Mouse (Mus musculus) midbrain, postnatal 0 days (tissue): ENCODE results near the gene Cacybp. TPM values are rescaled to one million over a fixed set of nuclear protein-coding genes. Genes with fewer than 3 reads are reported as not detected.

Experiments used
- ATAC-seq: fragments of 200-750 bp; cut with Nextera tagmentation; 2 replicates; pipeline ENCODE4 v1.8.0; 2017; ENCODE audit warnings: moderate number of reproducible peaks, mild to moderate bottlenecking, moderate TSS enrichment, moderate library complexity; ENCODE audit not compliant: low FRiP score
- DNase-seq: peaks from one replicate; pipeline ENCODE4 v3.0.0-alpha.2; 2015; ENCODE audit warnings: low spot score
- H3K27ac ChIP-seq: fragments of 300-500 bp; sonication (generic); 2 replicates; pipeline ENCODE4 v1.5.1; 2014; ENCODE audit warnings: low read depth, mild to moderate bottlenecking, low read length, mixed read lengths
- H3K27me3 ChIP-seq: fragments of 300-500 bp; sonication (generic); 2 replicates; pipeline ENCODE4 v1.6.1; 2014; ENCODE audit warnings: low read length, control low read depth, mixed read lengths; ENCODE audit not compliant: insufficient read depth
- H3K36me3 ChIP-seq: fragments of 300-500 bp; sonication (generic); 2 replicates; pipeline ENCODE4 v1.6.1; 2014; ENCODE audit warnings: low read length, control low read depth, mixed read lengths; ENCODE audit not compliant: insufficient read depth
- H3K4me1 ChIP-seq: fragments of 300-500 bp; sonication (generic); 2 replicates; pipeline ENCODE4 v1.6.1; 2014; ENCODE audit warnings: mild to moderate bottlenecking, control low read depth, antibody characterized with exemption, low read length, mixed read lengths; ENCODE audit not compliant: insufficient read depth
- H3K4me2 ChIP-seq: fragments of 300-500 bp; sonication (generic); 2 replicates; pipeline ENCODE4 v1.6.1; 2014; ENCODE audit warnings: low read depth, mild to moderate bottlenecking, low read length, mixed read lengths; ENCODE audit not compliant: poor library complexity, severe bottlenecking
- H3K4me3 ChIP-seq: fragments of 300-500 bp; sonication (generic); 2 replicates; pipeline ENCODE4 v1.5.1; 2014; ENCODE audit warnings: low read depth, mild to moderate bottlenecking, low read length, moderate library complexity
- H3K9ac ChIP-seq: fragments of 300-500 bp; sonication (generic); replicated peaks from 2 replicates; pipeline ENCODE4 v1.6.1; 2014; ENCODE audit warnings: mild to moderate bottlenecking, low read length, moderate library complexity, mixed read lengths; ENCODE audit not compliant: poor library complexity, severe bottlenecking
- H3K9me3 ChIP-seq: fragments of 300-500 bp; sonication (generic); 2 replicates; pipeline ENCODE4 v1.6.1; 2016; ENCODE audit warnings: low read length, control low read depth
- CTCF ChIP-seq: IDR thresholded peaks from 2 replicates; pipeline ENCODE4 v1.5.1; 2016; ENCODE audit warnings: antibody characterized with exemption, mild to moderate bottlenecking
- WGBS: fragments of 180-500 bp; shearing (Covaris S2); extraction: QIAGEN DNeasy Blood & Tissue Kit; methylation state at CpG from one replicate; pipeline ENCODE4 v1.1.7; 2014; 5-methylcytosine and 5-hydroxymethylcytosine counted together
- polyA plus RNA-seq: library from polyadenylated mRNA; unstranded; fragments of >200 nt; fragmentation: Nextera tagmentation; extraction: Ambion mirVana; gene quantifications from 2 replicates; pipeline ENCODE4 v1.2.1, GENCODE M21; 2015
- total RNA-seq: library from RNA; depleted of rRNA; stranded (reverse); fragments of >200 nt; gene quantifications from 2 replicates; pipeline ENCODE4 v1.2.3, GENCODE M21; 2014; rRNA removed

Cacybp gene
- total RNA-seq (126 and 134 TPM in 2 replicates), polyA plus RNA-seq (320 and 328 TPM in 2 replicates)

GRCm38 (mm10) chr1:160212703-160213669 lies at the start of gene Cacybp:
Cacybp (minus strand) TSS chr1:160212875.
- peak; percentile 98 for ATAC-seq
- under 1% methylated on average over 75 of the region's 76 CpGs for WGBS

GRCm38 (mm10) chr1:160262415-160262814 lies 49.7 kb upstream of the Cacybp start:
- no peak for TF ChIP-seq CTCF
- Histone ChIP-seq H3K36me3 (no peaks in the 10 kb centered on the region), H3K4me1 (no peaks in the 10 kb centered on the region; the same call in 1 of the 2 replicates), H3K4me3 (no peak overlapping the region), H3K9ac (no peak overlapping the region), H3K27me3 (no peaks in the 10 kb centered on the region), H3K4me2 (no peak overlapping the region), H3K27ac (no peak overlapping the region), H3K9me3 (no peaks in the 10 kb centered on the region)
- 78% methylated on average over 4 of the region's 4 CpGs for WGBS
- ATAC-seq (no peak), DNase-seq (no peak)

More at GRCm38 (mm10) chr1:160212703-160213669, at the start of gene Cacybp:
- Histone ChIP-seq H3K9ac (peak within 1 kb of the TSS; percentile 81), H3K27me3 (no peaks in the 10 kb centered on the region), H3K9me3 (no peaks in the 10 kb centered on the region), H3K4me3 (peak within 1 kb of the TSS; percentile 75), H3K27ac (peak within 1 kb of the TSS; percentile 94), H3K4me1 (peaks cover 13% of the 10 kb centered on the region), H3K36me3 (no peaks in the 10 kb centered on the region), H3K4me2 (peak within 1 kb of the TSS; percentile 63)
- TF ChIP-seq CTCF = peak; percentile 81
- DNase-seq = peak; percentile 100

GRCm38 (mm10) chr1:160261849-160262248 lies 49.2 kb upstream of the Cacybp start:
- Histone ChIP-seq H3K9ac (no peak overlapping the region), H3K9me3 (no peaks in the 10 kb centered on the region), H3K27ac (no peak overlapping the region), H3K4me3 (no peak overlapping the region), H3K4me1 (no peaks in the 10 kb centered on the region; the same call in 1 of the 2 replicates), H3K36me3 (no peaks in the 10 kb centered on the region), H3K27me3 (no peaks in the 10 kb centered on the region), H3K4me2 (no peak overlapping the region)
- no peak for ATAC-seq
- 75% methylated on average over 2 of the region's 2 CpGs for WGBS
- no peak for TF ChIP-seq CTCF
- DNase-seq = no peak

- Histone ChIP-seq H3K9me3 (no peaks in the 10 kb centered on the region), H3K4me2 (no peak overlapping the region), H3K4me1 (no peaks in the 10 kb centered on the region; the same call in 1 of the 2 replicates), H3K36me3 (peaks cover 6% of the 10 kb centered on the region; the same call in 1 of the 2 replicates), H3K27ac (peak overlapping the region; percentile 49), H3K27me3 (no peaks in the 10 kb centered on the region), H3K9ac (no peak overlapping the region), H3K4me3 (no peak overlapping the region)
- DNase-seq (no peak), ATAC-seq (no peak)
- 84% methylated on average over 4 of the region's 4 CpGs for WGBS
- TF ChIP-seq CTCF = no peak
Observed at GRCm38 (mm10) chr1:160260605-160261004, 47.9 kb upstream of the Cacybp start.

GRCm38 (mm10) chr1:160259884-160260283 lies 47.2 kb upstream of the Cacybp start:
- peaks cover 6% of the 10 kb centered on the region; the same call in 1 of the 2 replicates for H3K36me3 ChIP-seq
- no peaks in the 10 kb centered on the region for H3K9me3 ChIP-seq
- peak; percentile 80 for ATAC-seq
- no peaks in the 10 kb centered on the region for H3K27me3 ChIP-seq
- peak; percentile 84 for DNase-seq
- WGBS = 33% methylated on average over 7 of the region's 7 CpGs
- H3K4me1 ChIP-seq = no peaks in the 10 kb centered on the region; the same call in 1 of the 2 replicates
- no peak overlapping the region for H3K4me3 ChIP-seq
- no peak overlapping the region for H3K9ac ChIP-seq
- no peak overlapping the region for H3K27ac ChIP-seq
- H3K4me2 ChIP-seq = no peak overlapping the region
- TF ChIP-seq CTCF = no peak

- DNase-seq = no peak
- H3K4me1 ChIP-seq = no peaks in the 10 kb centered on the region
- peaks cover 6% of the 10 kb centered on the region; the same call in 1 of the 2 replicates for H3K36me3 ChIP-seq
- peak; percentile 24 for TF ChIP-seq CTCF
- no peaks in the 10 kb centered on the region for H3K27me3 ChIP-seq
- no peak overlapping the region for H3K4me3 ChIP-seq
- H3K27ac ChIP-seq = no peak overlapping the region
- ATAC-seq = no peak
- H3K4me2 ChIP-seq = no peak overlapping the region
- no peak overlapping the region for H3K9ac ChIP-seq
- H3K9me3 ChIP-seq = no peaks in the 10 kb centered on the region
- 74% methylated on average over 2 of the region's 2 CpGs for WGBS
Observed at GRCm38 (mm10) chr1:160253108-160253507, 40.4 kb upstream of the Cacybp start.
